Mouse (Mus musculus) myocyte (in vitro differentiated cells): ENCODE measurements around the gene Usp2. TPM values are rescaled to one million over a fixed set of nuclear protein-coding genes. Genes with fewer than 3 reads are reported as not detected.

Source experiments
- H3K27me3 ChIP-seq: one replicate; pipeline ENCODE4 v1.6.1; 2011; ENCODE audit not compliant: control insufficient read depth, insufficient read depth, insufficient read length
- H3K36me3 ChIP-seq: one replicate; pipeline ENCODE4 v1.6.1; 2011; ENCODE audit not compliant: control insufficient read depth, insufficient read depth
- H3K4me2 ChIP-seq: one replicate; pipeline ENCODE4 v1.6.1; 2011; ENCODE audit warnings: low read depth, control low read depth
- H3K4me3 ChIP-seq: one replicate; pipeline ENCODE4 v1.5.1; 2011; ENCODE audit warnings: mild to moderate bottlenecking, control low read depth, moderate library complexity
- H3K79me2 ChIP-seq: one replicate; pipeline ENCODE4 v1.6.1; 2011; ENCODE audit not compliant: control insufficient read depth, insufficient read depth
- H3ac ChIP-seq: one replicate; pipeline ENCODE4 v1.6.1; 2011; ENCODE audit not compliant: control insufficient read depth, insufficient read length
- CEBPB ChIP-seq: IDR thresholded peaks from 2 replicates; pipeline ENCODE4 v1.6.1; 2011; ENCODE audit warnings: mild to moderate bottlenecking, moderate library complexity; ENCODE audit not compliant: poor library complexity, insufficient read depth, severe bottlenecking
- E2F4 ChIP-seq: IDR thresholded peaks from one replicate; pipeline ENCODE4 v1.6.1; 2011; ENCODE audit warnings: mild to moderate bottlenecking, control low read depth, moderate library complexity; ENCODE audit not compliant: insufficient read depth
- MAX ChIP-seq: IDR thresholded peaks from one replicate; pipeline ENCODE4 v1.6.1; 2011; ENCODE audit warnings: low read depth, mild to moderate bottlenecking, control low read depth
- MYOD1 ChIP-seq, 3 experiments: IDR thresholded peaks; one replicate each; pipeline ENCODE4 v1.6.1; 2011; ENCODE audit warnings: control low read depth in 2 of 3, low read depth in 2 of 3, mild to moderate bottlenecking in 2 of 3, moderate library complexity in 1 of 3; ENCODE audit not compliant: insufficient read length in 2 of 3, control insufficient read depth in 1 of 3
- MYOG ChIP-seq, 3 experiments: IDR thresholded peaks; one replicate each; pipeline ENCODE4 v1.6.1; 2011; ENCODE audit warnings: control low read depth in 2 of 3, low read depth in 2 of 3, mild to moderate bottlenecking in 2 of 3; ENCODE audit not compliant: insufficient read length in 2 of 3, control insufficient read depth in 1 of 3, insufficient read depth in 1 of 3
- POLR2A ChIP-seq: IDR thresholded peaks from one replicate; pipeline ENCODE4 v1.6.1; 2011; ENCODE audit warnings: low read depth, mild to moderate bottlenecking, control low read depth, moderate library complexity; ENCODE audit not compliant: insufficient read length
- POLR2AphosphoS2 ChIP-seq: IDR thresholded peaks from one replicate; pipeline ENCODE4 v1.6.1; 2011; ENCODE audit warnings: low read depth, control low read depth; ENCODE audit not compliant: insufficient read length
- REST ChIP-seq: IDR thresholded peaks from one replicate; pipeline ENCODE4 v1.6.1; 2011; ENCODE audit warnings: mild to moderate bottlenecking, control low read depth, moderate library complexity; ENCODE audit not compliant: insufficient read depth, insufficient read length
- SRF ChIP-seq: IDR thresholded peaks from one replicate; pipeline ENCODE4 v1.6.1; 2011; ENCODE audit warnings: low read depth; ENCODE audit not compliant: control insufficient read depth, insufficient read length
- TCF12 ChIP-seq: IDR thresholded peaks from one replicate; pipeline ENCODE4 v1.6.1; 2011; ENCODE audit warnings: mild to moderate bottlenecking, control low read depth; ENCODE audit not compliant: poor library complexity, insufficient read depth, severe bottlenecking
- TCF3 ChIP-seq: IDR thresholded peaks from one replicate; pipeline ENCODE4 v1.6.1; 2011; ENCODE audit warnings: low read depth, control low read depth; ENCODE audit not compliant: insufficient read length
- USF1 ChIP-seq: IDR thresholded peaks from one replicate; pipeline ENCODE4 v1.6.1; 2011; ENCODE audit warnings: low read depth, mild to moderate bottlenecking, control low read depth, moderate library complexity
- polyA plus RNA-seq: library from polyadenylated mRNA; unstranded; fragments of >200 nt; fragmentation: generic; extraction: Trizol; gene quantifications from one replicate; pipeline ENCODE4 v1.2.1, GENCODE M21; 2012; ENCODE audit warnings: missing spikeins

Gene Usp2
- polyA plus RNA-seq, 1 experiment, result 17.0 TPM

- Histone ChIP-seq H3K4me2 (no peak overlapping the region), H3K27me3 (no peaks in the 10 kb centered on the region), H3ac (no peak overlapping the region), H3K4me3 (no peak overlapping the region), H3K79me2 (no peaks in the 10 kb centered on the region), H3K36me3 (no peaks in the 10 kb centered on the region)
- no peak for TF ChIP-seq POLR2AphosphoS2
- no peak for TF ChIP-seq USF1
- TF ChIP-seq SRF, result no peak
- no peak for TF ChIP-seq CEBPB
- no peak for TF ChIP-seq MYOG (IDR thresholded peaks at IDR 0.05; ENCODE audit: control insufficient read depth in 1 of 3, insufficient read depth in 1 of 3, insufficient read length in 2 of 3, low read depth in 2 of 3)
- no peak for TF ChIP-seq TCF12
- TF ChIP-seq MAX, result no peak
- no peak for TF ChIP-seq MYOD1 (IDR thresholded peaks at IDR 0.05; ENCODE audit: control insufficient read depth in 1 of 3, insufficient read length in 2 of 3, low read depth in 2 of 3)
Measured at GRCm38 (mm10) chr9:44045158-44045883, 21.5 kb upstream of the Usp2 start.

- H3K79me2 ChIP-seq, result no peaks in the 10 kb centered on the region
- no peak for TF ChIP-seq CEBPB
- no peaks in the 10 kb centered on the region for H3K27me3 ChIP-seq
- H3ac ChIP-seq, result no peak overlapping the region
- no peaks in the 10 kb centered on the region for H3K36me3 ChIP-seq
- no peak overlapping the region for H3K4me2 ChIP-seq
- no peak overlapping the region for H3K4me3 ChIP-seq
Measured at GRCm38 (mm10) chr9:44045884-44046272, 20.9 kb upstream of the Usp2 start.

GRCm38 (mm10) chr9:44046426-44046825, 20.4 kb upstream of the Usp2 start:
- Histone ChIP-seq H3K27me3 (no peaks in the 10 kb centered on the region), H3K36me3 (no peaks in the 10 kb centered on the region), H3K4me3 (no peak overlapping the region), H3K4me2 (no peak overlapping the region), H3K79me2 (no peaks in the 10 kb centered on the region), H3ac (no peak overlapping the region)
- TF ChIP-seq E2F4, result no peak
- no peak for TF ChIP-seq REST
- no peak for TF ChIP-seq CEBPB
- no peak for TF ChIP-seq MAX
- TF ChIP-seq MYOD1 (IDR thresholded peaks at IDR 0.05; ENCODE audit: control insufficient read depth in 1 of 3, insufficient read length in 2 of 3, low read depth in 2 of 3), result no peak
- no peak for TF ChIP-seq POLR2A
- no peak for TF ChIP-seq MYOG (IDR thresholded peaks at IDR 0.05; ENCODE audit: control insufficient read depth in 1 of 3, insufficient read depth in 1 of 3, insufficient read length in 2 of 3, low read depth in 2 of 3)
- TF ChIP-seq SRF, result no peak
- no peak for TF ChIP-seq TCF12
- no peak for TF ChIP-seq TCF3
- TF ChIP-seq USF1, result no peak
- TF ChIP-seq POLR2AphosphoS2, result no peak

GRCm38 (mm10) chr9:44047071-44047470, 19.8 kb upstream of the Usp2 start:
- Histone ChIP-seq H3K4me3 (no peak overlapping the region), H3K36me3 (no peaks in the 10 kb centered on the region), H3K27me3 (no peaks in the 10 kb centered on the region), H3K79me2 (no peaks in the 10 kb centered on the region), H3ac (no peak overlapping the region), H3K4me2 (no peak overlapping the region)
- TF ChIP-seq CEBPB, result no peak
- TF ChIP-seq POLR2A, result no peak
- no peak for TF ChIP-seq E2F4
- peak; percentile 43 for TF ChIP-seq TCF12
- TF ChIP-seq MYOD1 (IDR thresholded peaks at IDR 0.05; ENCODE audit: control insufficient read depth in 1 of 3, insufficient read length in 2 of 3, low read depth in 2 of 3), result peak in 2 of 3 experiments; percentile 95 to 96
- peak; percentile 76 for TF ChIP-seq TCF3
- peak in 2 of 3 experiments; percentile 72 to 91 for TF ChIP-seq MYOG (IDR thresholded peaks at IDR 0.05; ENCODE audit: control insufficient read depth in 1 of 3, insufficient read depth in 1 of 3, insufficient read length in 2 of 3, low read depth in 2 of 3)
- TF ChIP-seq USF1, result no peak

- Histone ChIP-seq H3K27me3 (no peaks in the 10 kb centered on the region), H3K36me3 (no peaks in the 10 kb centered on the region), H3ac (no peak overlapping the region), H3K4me3 (no peak overlapping the region), H3K4me2 (no peak overlapping the region), H3K79me2 (no peaks in the 10 kb centered on the region)
- TF ChIP-seq REST (no peak), POLR2A (no peak), SRF (no peak), TCF12 (no peak), MAX (no peak), MYOD1 (IDR thresholded peaks at IDR 0.05; ENCODE audit: control insufficient read depth in 1 of 3, insufficient read length in 2 of 3, low read depth in 2 of 3) (no peak), POLR2AphosphoS2 (no peak)
Measured at GRCm38 (mm10) chr9:44047571-44048490, 19.0 kb upstream of the Usp2 start.
